Mouse (Mus musculus): Measurements from ENCODE around the gene Vwa2.

GRCm38 (mm10) chr19:56940507-56940906, 66.5 kb downstream of the Vwa2 start:
- no peak for TF ChIP-seq CTCF (IDR thresholded peaks at IDR 0.05; ENCODE audit: low read depth)
- TF ChIP-seq EP300 (optimal IDR thresholded peaks at IDR 0.05): no peak
